In the genomic region with DNA sequence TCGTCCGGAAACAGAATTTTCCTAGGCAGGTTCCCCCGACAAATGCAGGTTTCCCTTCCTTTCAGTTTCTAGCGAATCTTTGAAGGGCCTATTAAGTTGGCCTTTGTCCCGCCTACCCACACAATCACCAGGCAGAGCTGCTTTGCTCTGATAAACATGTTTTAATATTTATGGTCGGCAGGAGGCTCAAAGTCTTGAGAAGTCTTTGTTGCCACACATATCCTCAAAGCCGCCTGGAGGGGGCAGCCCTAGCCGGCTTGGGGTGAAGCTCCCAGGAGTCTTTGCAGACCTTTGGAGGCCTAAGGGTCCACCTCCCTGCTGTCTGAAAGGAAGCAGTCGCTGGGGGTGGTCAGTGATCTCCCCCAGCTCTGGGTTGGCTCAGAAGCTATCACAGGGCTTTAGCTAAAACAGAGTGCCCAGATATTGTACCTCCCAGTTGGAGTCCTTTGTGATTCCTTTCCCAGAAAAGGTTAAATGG, we compare ENCODE assay signal across 8 mouse cellular contexts. TPM values are rescaled to one million over a fixed set of nuclear protein-coding genes. Genes with fewer than 3 reads are reported as not detected.
DNase-seq lines count a peak whose midpoint lies in the region; ATAC-seq lines count a peak whose summit lies in the region.

No protein-coding gene starts in this region.

- H3K9me3 ChIP-seq in forebrain, embryonic 14.5 days (replicated peaks; ENCODE audit: control insufficient read depth, low read length) = no peaks in the 10 kb centered on the region

- H3K4me1 ChIP-seq in forebrain, embryonic 14.5 days (ENCODE audit: control insufficient read depth, insufficient read depth, low read length) = peaks cover 7% of the 10 kb centered on the region

- peak overlapping the region; percentile 92 for H3K4me2 ChIP-seq in forebrain, embryonic 14.5 days (ENCODE audit: low read length)

- 1% methylated on average over 9 of the region's 9 CpGs for WGBS in forebrain, embryonic 14.5 days

- DNase-seq in MEL-GATA-1-ER (ENCODE audit: extremely low read depth, low read depth) = peak; percentile 89
- peak; percentile 85 for DNase-seq in c-Kit-positive CD71-positive TER-119-positive erythroid progenitor cells, embryonic 14.5 days (ENCODE audit: low spot score)
- peak; percentile 88 for DNase-seq in forebrain, embryonic 14.5 days (ENCODE audit: low spot score)
- peak; percentile 58 to 71 for DNase-seq in layer of hippocampus, postnatal 10 days (ENCODE audit: low spot score in 2 of 2)
- peak; percentile 81 for DNase-seq in lung, postnatal 14 days
- DNase-seq in ovary, postnatal 14 days (ENCODE audit: low spot score) = peak; percentile 68
- DNase-seq in thymus, postnatal 4 days = peak; percentile 85

- peak overlapping the region; percentile 83 for H3K4me3 ChIP-seq in forebrain, embryonic 14.5 days (ENCODE audit: low read depth, low read length)

- peak overlapping the region; percentile 82 for H3K27ac ChIP-seq in forebrain, embryonic 14.5 days (ENCODE audit: low read depth, low read length)

- H3K27me3 ChIP-seq in forebrain, embryonic 14.5 days (replicated peaks; ENCODE audit: control insufficient read depth, insufficient read depth, low read length) = no peaks in the 10 kb centered on the region

- peaks cover 20% of the 10 kb centered on the region for H3K36me3 ChIP-seq in forebrain, embryonic 14.5 days (ENCODE audit: control insufficient read depth, insufficient read depth, low read length)

- H3K9ac ChIP-seq in forebrain, embryonic 14.5 days (ENCODE audit: low read length) = peak overlapping the region; percentile 84

- ATAC-seq in forebrain, embryonic 14.5 days = peak; percentile 44
- peak; percentile 89 to 90 for ATAC-seq in hematopoietic stem cell, adult 5-6 weeks (replicated peaks in 1 of 2; ENCODE audit: insufficient read depth in 1 of 2, low FRiP score in 2 of 2, low TSS enrichment in 1 of 2, low read depth in 1 of 2, poor library complexity in 2 of 2, severe bottlenecking in 2 of 2)

RNA-seq across cellular contexts. Expression of gene Slc25a1, which starts 0.6 kb away (rescaled TPM):
- polyA plus RNA-seq in forebrain, embryonic 14.5 days (2014; fragmentation: Nextera tagmentation; extraction: Ambion mirVana) = 113 and 124 TPM in 2 replicates
- 56.3 and 59.6 TPM in 2 replicates for total RNA-seq in hematopoietic stem cell, adult 5-6 weeks (2017)
- 10 to 100 TPM; 78.3 to 87.2 TPM for total RNA-seq in layer of hippocampus, postnatal 10 days (2021)

RNA-seq across cellular contexts. Expression of gene Gsc2, which starts 13.8 kb away (rescaled TPM):
- polyA plus RNA-seq in forebrain, embryonic 14.5 days (2014; fragmentation: Nextera tagmentation; extraction: Ambion mirVana) = not detected in 2 replicates
- total RNA-seq in hematopoietic stem cell, adult 5-6 weeks (2017) = not detected in 2 replicates
- total RNA-seq in layer of hippocampus, postnatal 10 days (2021) = not detected

RNA-seq across cellular contexts. Expression of gene Ess2, which starts 17.5 kb away (rescaled TPM):
- polyA plus RNA-seq in forebrain, embryonic 14.5 days (2014; fragmentation: Nextera tagmentation; extraction: Ambion mirVana) = 43.5 and 46.1 TPM in 2 replicates
- total RNA-seq in hematopoietic stem cell, adult 5-6 weeks (2017) = 31.2 and 35.3 TPM in 2 replicates
- total RNA-seq in layer of hippocampus, postnatal 10 days (2021) = 10 to 100 TPM; 31.7 to 33.5 TPM

RNA-seq across cellular contexts. Expression of gene Tssk2, which starts 30.2 kb away (rescaled TPM):
- 0.13 and 0.41 TPM in 2 replicates for polyA plus RNA-seq in forebrain, embryonic 14.5 days (2014; fragmentation: Nextera tagmentation; extraction: Ambion mirVana)
- not detected in 2 replicates for total RNA-seq in hematopoietic stem cell, adult 5-6 weeks (2017)
- not detected for total RNA-seq in layer of hippocampus, postnatal 10 days (2021)

RNA-seq across cellular contexts. Expression of gene Dgcr2, which starts 30.3 kb away (rescaled TPM):
- 75.3 and 93.1 TPM in 2 replicates for polyA plus RNA-seq in forebrain, embryonic 14.5 days (2014; fragmentation: Nextera tagmentation; extraction: Ambion mirVana)
- 50.9 and 62.7 TPM in 2 replicates for total RNA-seq in hematopoietic stem cell, adult 5-6 weeks (2017)
- 100 to 1,000 TPM; 109 to 114 TPM for total RNA-seq in layer of hippocampus, postnatal 10 days (2021)

Comparison
In these comparisons a context has a peak if more than half of its experiments do, and no peak if none do; other contexts are left out.
1. Peak in every context shown above with its lines: DNase-seq, ATAC-seq, H3K4me3 ChIP-seq and H3K27ac ChIP-seq.